Mouse (Mus musculus) midbrain, embryonic 12.5 days (tissue): ENCODE data around the gene Nipbl. TPM values are rescaled to one million over a fixed set of nuclear protein-coding genes. Genes with fewer than 3 reads are reported as not detected.

Experiments used
- ATAC-seq: fragments of 200-750 bp; cut with Nextera tagmentation; 2 replicates; pipeline ENCODE4 v1.8.0; 2017; ENCODE audit warnings: low read depth, moderate TSS enrichment, moderate library complexity; ENCODE audit not compliant: low FRiP score
- H3K27ac ChIP-seq: fragments of 300-500 bp; sonication (generic); replicated peaks from 2 replicates; pipeline ENCODE4 v1.5.1; 2016; ENCODE audit warnings: mild to moderate bottlenecking
- H3K27me3 ChIP-seq: fragments of 300-500 bp; sonication (generic); 2 replicates; pipeline ENCODE4 v1.6.1; 2016; ENCODE audit warnings: mild to moderate bottlenecking
- H3K36me3 ChIP-seq: fragments of 300-500 bp; sonication (generic); 2 replicates; pipeline ENCODE4 v1.6.1; 2016
- H3K4me1 ChIP-seq: fragments of 300-500 bp; sonication (generic); 2 replicates; pipeline ENCODE4 v1.6.1; 2016
- H3K4me2 ChIP-seq: fragments of 300-500 bp; sonication (generic); replicated peaks from 2 replicates; pipeline ENCODE4 v1.6.1; 2016; ENCODE audit warnings: mild to moderate bottlenecking, moderate library complexity
- H3K4me3 ChIP-seq: fragments of 300-500 bp; sonication (generic); 2 replicates; pipeline ENCODE4 v1.5.1; 2016; ENCODE audit warnings: mild to moderate bottlenecking
- H3K9ac ChIP-seq: fragments of 300-500 bp; sonication (generic); replicated peaks from 2 replicates; pipeline ENCODE4 v1.6.1; 2016; ENCODE audit warnings: mild to moderate bottlenecking, moderate library complexity
- H3K9me3 ChIP-seq: fragments of 300-500 bp; sonication (generic); 2 replicates; pipeline ENCODE4 v1.6.1; 2016; ENCODE audit warnings: mild to moderate bottlenecking
- WGBS: fragments of 180-500 bp; shearing (Covaris S2); methylation state at CpG from one replicate; pipeline ENCODE4 v1.1.7; 2016; 5-methylcytosine and 5-hydroxymethylcytosine counted together
- polyA plus RNA-seq: library from polyadenylated mRNA; unstranded; fragments of >200 nt; fragmentation: Nextera tagmentation; extraction: Ambion mirVana; gene quantifications from 2 replicates; pipeline ENCODE4 v1.2.1, GENCODE M21; 2016

Nipbl gene
- polyA plus RNA-seq, 1 experiment from 2014 or later = 23.8 TPM

- WGBS = 88% methylated on average over 1 of the region's 1 CpGs
- Histone ChIP-seq H3K27ac (no peak overlapping the region), H3K27me3 (no peaks in the 10 kb centered on the region), H3K4me3 (no peak overlapping the region), H3K9ac (no peak overlapping the region), H3K4me2 (no peak overlapping the region), H3K9me3 (no peaks in the 10 kb centered on the region), H3K36me3 (no peaks in the 10 kb centered on the region), H3K4me1 (no peaks in the 10 kb centered on the region)
- ATAC-seq = no peak
These were observed 32.4 kb downstream of the Nipbl start for GRCm38 (mm10) chr15:8411873-8412272.

GRCm38 (mm10) chr15:8411168-8411837 is 33.0 kb downstream of the Nipbl start:
- Histone ChIP-seq H3K9me3 (no peaks in the 10 kb centered on the region), H3K27ac (no peak overlapping the region), H3K9ac (no peak overlapping the region), H3K4me2 (no peak overlapping the region), H3K4me1 (no peaks in the 10 kb centered on the region), H3K36me3 (no peaks in the 10 kb centered on the region), H3K27me3 (no peaks in the 10 kb centered on the region), H3K4me3 (no peak overlapping the region)
- ATAC-seq = no peak
- WGBS = 98% methylated on average over 1 of the region's 1 CpGs

GRCm38 (mm10) chr15:8407082-8407481 is 37.2 kb downstream of the Nipbl start:
- no peak overlapping the region for H3K27ac ChIP-seq
- ATAC-seq = no peak
- WGBS = 88% methylated on average over 2 of the region's 2 CpGs
- H3K27me3 ChIP-seq = no peaks in the 10 kb centered on the region
- no peaks in the 10 kb centered on the region for H3K4me1 ChIP-seq
- no peak overlapping the region for H3K4me3 ChIP-seq
- H3K36me3 ChIP-seq = no peaks in the 10 kb centered on the region
- no peak overlapping the region for H3K9ac ChIP-seq
- H3K9me3 ChIP-seq = no peaks in the 10 kb centered on the region
- no peak overlapping the region for H3K4me2 ChIP-seq

- Histone ChIP-seq H3K36me3 (no peaks in the 10 kb centered on the region), H3K4me3 (no peak overlapping the region), H3K27ac (no peak overlapping the region), H3K4me2 (no peak overlapping the region), H3K27me3 (no peaks in the 10 kb centered on the region), H3K4me1 (peaks cover 4% of the 10 kb centered on the region), H3K9me3 (no peaks in the 10 kb centered on the region), H3K9ac (no peak overlapping the region)
- WGBS = 88% methylated on average over 2 of the region's 2 CpGs
- ATAC-seq = no peak
These were observed 38.0 kb downstream of the Nipbl start for GRCm38 (mm10) chr15:8406219-8406618.

- Histone ChIP-seq H3K4me2 (no peak overlapping the region), H3K27ac (no peak overlapping the region), H3K36me3 (no peaks in the 10 kb centered on the region), H3K4me3 (no peak overlapping the region), H3K27me3 (no peaks in the 10 kb centered on the region), H3K9ac (no peak overlapping the region), H3K9me3 (no peaks in the 10 kb centered on the region), H3K4me1 (peaks cover 4% of the 10 kb centered on the region)
- ATAC-seq = no peak
- 94% methylated on average over 2 of the region's 2 CpGs for WGBS
These were observed 41.7 kb downstream of the Nipbl start for GRCm38 (mm10) chr15:8402591-8402990.

GRCm38 (mm10) chr15:8401536-8401935 is 42.7 kb downstream of the Nipbl start:
- H3K4me3 ChIP-seq = no peak overlapping the region
- ATAC-seq = no peak
- 100% methylated on average over 2 of the region's 2 CpGs for WGBS

GRCm38 (mm10) chr15:8391764-8392163 is 52.5 kb downstream of the Nipbl start:
- no peak for ATAC-seq
- Histone ChIP-seq H3K4me3 (no peak overlapping the region), H3K27ac (no peak overlapping the region), H3K9ac (no peak overlapping the region), H3K36me3 (no peaks in the 10 kb centered on the region), H3K27me3 (no peaks in the 10 kb centered on the region), H3K9me3 (no peaks in the 10 kb centered on the region), H3K4me2 (no peak overlapping the region), H3K4me1 (no peaks in the 10 kb centered on the region)
- WGBS = 93% methylated on average over 3 of the region's 3 CpGs

More at GRCm38 (mm10) chr15:8401536-8401935, 42.7 kb downstream of the Nipbl start:
- H3K4me2 ChIP-seq = no peak overlapping the region
- no peaks in the 10 kb centered on the region for H3K27me3 ChIP-seq
- peaks cover 4% of the 10 kb centered on the region for H3K4me1 ChIP-seq
- H3K27ac ChIP-seq = no peak overlapping the region
- no peak overlapping the region for H3K9ac ChIP-seq
- H3K9me3 ChIP-seq = no peaks in the 10 kb centered on the region
- H3K36me3 ChIP-seq = no peaks in the 10 kb centered on the region

GRCm38 (mm10) chr15:8382213-8382612 is 62.0 kb downstream of the Nipbl start:
- H3K9ac ChIP-seq = no peak overlapping the region
- WGBS = 70% methylated on average over 3 of the region's 3 CpGs

GRCm38 (mm10) chr15:8375657-8376056 is 68.6 kb downstream of the Nipbl start:
- H3K27ac ChIP-seq = no peak overlapping the region
- 97% methylated on average over 1 of the region's 1 CpGs for WGBS
- H3K36me3 ChIP-seq = peaks cover 13% of the 10 kb centered on the region
- H3K4me2 ChIP-seq = no peak overlapping the region
- no peak overlapping the region for H3K4me3 ChIP-seq
- H3K27me3 ChIP-seq = no peaks in the 10 kb centered on the region
- ATAC-seq = no peak
- no peak overlapping the region for H3K9ac ChIP-seq
- no peaks in the 10 kb centered on the region for H3K9me3 ChIP-seq
- no peaks in the 10 kb centered on the region for H3K4me1 ChIP-seq

More at GRCm38 (mm10) chr15:8382213-8382612, 62.0 kb downstream of the Nipbl start:
- H3K4me2 ChIP-seq = no peak overlapping the region
- no peak overlapping the region for H3K4me3 ChIP-seq
- H3K9me3 ChIP-seq = no peaks in the 10 kb centered on the region
- no peaks in the 10 kb centered on the region for H3K36me3 ChIP-seq
- ATAC-seq = no peak
- H3K27me3 ChIP-seq = no peaks in the 10 kb centered on the region
- no peaks in the 10 kb centered on the region for H3K4me1 ChIP-seq
- no peak overlapping the region for H3K27ac ChIP-seq

GRCm38 (mm10) chr15:8374724-8375123 is 69.5 kb downstream of the Nipbl start:
- no peak for ATAC-seq
- H3K4me2 ChIP-seq = no peak overlapping the region
- H3K4me1 ChIP-seq = no peaks in the 10 kb centered on the region
- 86% methylated on average over 3 of the region's 3 CpGs for WGBS
- no peak overlapping the region for H3K4me3 ChIP-seq
- H3K9me3 ChIP-seq = no peaks in the 10 kb centered on the region
- peaks cover 13% of the 10 kb centered on the region for H3K36me3 ChIP-seq
- no peak overlapping the region for H3K9ac ChIP-seq
- no peaks in the 10 kb centered on the region for H3K27me3 ChIP-seq
- H3K27ac ChIP-seq = no peak overlapping the region

GRCm38 (mm10) chr15:8347104-8347773 is 97.0 kb downstream of the Nipbl start:
- WGBS = 87% methylated on average over 2 of the region's 2 CpGs
- Histone ChIP-seq H3K27ac (no peak overlapping the region), H3K9ac (no peak overlapping the region), H3K4me2 (no peak overlapping the region), H3K4me1 (no peaks in the 10 kb centered on the region), H3K36me3 (peaks cover 21% of the 10 kb centered on the region), H3K27me3 (no peaks in the 10 kb centered on the region), H3K9me3 (no peaks in the 10 kb centered on the region), H3K4me3 (no peak overlapping the region)
- ATAC-seq = no peak

GRCm38 (mm10) chr15:8340596-8340995 is 103.7 kb downstream of the Nipbl start:
- Histone ChIP-seq H3K4me2 (no peak overlapping the region), H3K4me3 (no peak overlapping the region), H3K4me1 (no peaks in the 10 kb centered on the region), H3K9ac (no peak overlapping the region), H3K9me3 (no peaks in the 10 kb centered on the region), H3K36me3 (peaks cover 35% of the 10 kb centered on the region), H3K27me3 (no peaks in the 10 kb centered on the region), H3K27ac (no peak overlapping the region)
- WGBS = 93% methylated on average over 4 of the region's 4 CpGs
- no peak for ATAC-seq
